Mouse (Mus musculus) ES-E14 (cell line): ENCODE results near the gene Myo1b. TPM values are rescaled to one million over a fixed set of nuclear protein-coding genes. Genes with fewer than 3 reads are reported as not detected.

ENCODE experiments used
- DNase-seq: peaks from one replicate; pipeline ENCODE4 v3.0.0-alpha.2; 2013; ENCODE audit warnings: low read depth, low spot score
- H3K27ac ChIP-seq: 2 replicates; pipeline ENCODE4 v1.5.1; 2012; ENCODE audit warnings: low read depth, mild to moderate bottlenecking, low read length, moderate library complexity, mixed read lengths; ENCODE audit not compliant: poor library complexity, insufficient read depth, severe bottlenecking
- H3K36me3 ChIP-seq: 2 replicates; pipeline ENCODE4 v1.6.1; 2012; ENCODE audit warnings: mild to moderate bottlenecking, low read length, moderate library complexity, mixed read lengths; ENCODE audit not compliant: control insufficient read depth, poor library complexity, insufficient read depth, severe bottlenecking
- H3K4me1 ChIP-seq, 2 experiments: fragments of 150-350 bp in 1 of 2; sonication (generic) in 1 of 2; 2 replicates each; pipeline ENCODE4 v1.6.1; 2012; ENCODE audit warnings: low read length in 2 of 2, mild to moderate bottlenecking in 1 of 2, mixed read lengths in 1 of 2; ENCODE audit not compliant: control insufficient read depth in 2 of 2, insufficient read depth in 2 of 2, poor library complexity in 1 of 2
- H3K4me3 ChIP-seq, 2 experiments: fragments of 150-350 bp in 1 of 2; sonication (generic) in 1 of 2; 2 replicates each; pipeline ENCODE4 v1.5.1; 2012; ENCODE audit warnings: low read length in 2 of 2, low read depth in 1 of 2, mild to moderate bottlenecking in 1 of 2, mixed read lengths in 1 of 2; ENCODE audit not compliant: insufficient read depth in 1 of 2, poor library complexity in 1 of 2, severe bottlenecking in 1 of 2
- H3K9ac ChIP-seq: 2 replicates; pipeline ENCODE4 v1.6.1; 2012; ENCODE audit warnings: low read depth, mild to moderate bottlenecking, low read length, mixed read lengths; ENCODE audit not compliant: poor library complexity, insufficient read depth, severe bottlenecking
- H3K9me3 ChIP-seq: fragments of 150-350 bp; sonication (generic); 2 replicates; pipeline ENCODE4 v1.6.1; 2012; ENCODE audit warnings: low read depth, mild to moderate bottlenecking, low read length; ENCODE audit not compliant: control insufficient read depth, insufficient read depth
- CHD2 ChIP-seq: IDR thresholded peaks from 2 replicates; pipeline ENCODE4 v1.6.1; 2014; ENCODE audit warnings: mild to moderate bottlenecking, low read depth, low read length, inconsistent platforms
- HCFC1 ChIP-seq: IDR thresholded peaks from 2 replicates; pipeline ENCODE4 v1.6.1; 2012; ENCODE audit warnings: low read length, inconsistent platforms, borderline replicate concordance; ENCODE audit not compliant: insufficient read depth
- MAFK ChIP-seq: IDR thresholded peaks from 2 replicates; pipeline ENCODE4 v1.6.1; 2014; ENCODE audit warnings: mild to moderate bottlenecking, low read depth, low read length, inconsistent platforms; ENCODE audit not compliant: insufficient read depth
- ZC3H11A ChIP-seq: IDR thresholded peaks from 2 replicates; pipeline ENCODE4 v1.6.1; 2012; ENCODE audit warnings: low read depth, mild to moderate bottlenecking, inconsistent platforms, low read length, borderline replicate concordance
- ZNF384 ChIP-seq: IDR thresholded peaks from 2 replicates; pipeline ENCODE4 v1.6.1; 2012; ENCODE audit warnings: low read depth, low read length, inconsistent platforms
- in situ Hi-C, 2 experiments: fragments of 600-800 bp; cut with MboI; formaldehyde crosslinking; loops; one replicate each; pipeline ENCODE4 v1.15.1; 2025; ENCODE audit warnings: low sequenced_read_pairs in 2 of 2, inconsistent platforms in 1 of 2; ENCODE audit not compliant: unreplicated experiment in 2 of 2
- total RNA-seq: library from RNA; depleted of rRNA; stranded (reverse); fragments of 300-350 nt; gene quantifications from 2 replicates; pipeline ENCODE4 v1.2.3, GENCODE M21; 2012; rRNA removed

Myo1b gene
- 22.4 and 26.0 TPM in 2 replicates for total RNA-seq

DNA sequence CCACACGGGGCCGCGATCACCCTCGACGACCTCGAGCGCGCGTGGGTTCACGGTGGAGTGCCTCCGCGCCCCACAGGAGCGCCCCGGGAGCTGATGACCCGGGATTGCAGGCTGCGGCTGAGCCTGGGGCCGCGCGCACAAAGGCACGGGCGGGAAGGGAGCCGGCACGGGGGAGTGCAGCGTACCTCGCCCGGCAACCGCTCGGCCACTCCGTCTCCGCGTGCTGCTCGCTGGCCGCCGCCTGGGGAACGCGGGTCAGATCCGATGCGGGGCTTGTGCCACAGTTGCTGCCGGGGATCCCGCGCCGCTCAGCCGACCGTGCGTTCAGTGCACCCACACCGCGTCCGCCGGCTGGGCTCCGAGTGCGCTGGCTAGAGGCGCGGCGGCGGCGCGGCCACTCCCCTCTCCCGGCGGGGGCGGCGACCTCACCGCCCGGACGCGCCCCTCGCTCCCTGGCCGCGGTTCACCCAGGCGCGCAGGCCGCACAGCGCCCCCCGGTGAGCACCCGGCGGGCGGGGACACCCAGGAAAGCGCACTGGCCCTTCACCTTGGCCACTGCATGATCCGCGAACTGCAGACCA is at the start of gene Myo1b:
Myo1b (minus strand) TSS at position 496 of the 581 bp plus-strand sequence.
- in situ Hi-C loops = no loop called here
- Histone ChIP-seq H3K9me3 (no peaks in the 10 kb centered on the region), H3K36me3 (no peaks in the 10 kb centered on the region), H3K27ac (peak within 1 kb of the TSS; percentile 14; the same call in 1 of the 2 replicates), H3K4me3 (peak within 1 kb of the TSS; percentile 89 to 95), H3K9ac (peak within 1 kb of the TSS; percentile 89), H3K4me1 (peaks cover 0 to 10% of the 10 kb centered on the region in 2 experiments; a peak in 2 of 4 replicates)
- DNase-seq = no peak
- no peak for TF ChIP-seq ZC3H11A
- no peak for TF ChIP-seq CHD2
- TF ChIP-seq HCFC1 = peak; percentile 40; the same call in 1 of the 2 replicates
- no peak for TF ChIP-seq MAFK
- TF ChIP-seq ZNF384 = no peak

- no peak overlapping the region for H3K9ac ChIP-seq
- DNase-seq = no peak
- H3K4me1 ChIP-seq = no peaks in the 10 kb centered on the region
- H3K9me3 ChIP-seq = no peaks in the 10 kb centered on the region
- H3K36me3 ChIP-seq = no peaks in the 10 kb centered on the region
- H3K4me3 ChIP-seq = no peak overlapping the region
- TF ChIP-seq ZNF384 (no peak), HCFC1 (no peak), CHD2 (no peak), ZC3H11A (no peak), MAFK (no peak)
- H3K27ac ChIP-seq = no peak overlapping the region
- in situ Hi-C loops = no loop called here
Observed at GRCm38 (mm10) chr1:51964647-51965046, 48.8 kb upstream of the Myo1b start.

GRCm38 (mm10) chr1:51947116-51947515 is 31.2 kb upstream of the Myo1b start:
- Histone ChIP-seq H3K4me1 (no peaks in the 10 kb centered on the region), H3K27ac (no peak overlapping the region), H3K9me3 (no peaks in the 10 kb centered on the region), H3K36me3 (no peaks in the 10 kb centered on the region), H3K9ac (no peak overlapping the region), H3K4me3 (no peak overlapping the region)
- TF ChIP-seq CHD2 (no peak), ZC3H11A (no peak), HCFC1 (no peak), MAFK (no peak), ZNF384 (no peak)
- DNase-seq = no peak
- in situ Hi-C loops = loop anchor here in 1 of 2 experiments (10.0 kb wide), 1 partner anchor 302 kb away; no protein-coding TSS in a partner anchor

DNA sequence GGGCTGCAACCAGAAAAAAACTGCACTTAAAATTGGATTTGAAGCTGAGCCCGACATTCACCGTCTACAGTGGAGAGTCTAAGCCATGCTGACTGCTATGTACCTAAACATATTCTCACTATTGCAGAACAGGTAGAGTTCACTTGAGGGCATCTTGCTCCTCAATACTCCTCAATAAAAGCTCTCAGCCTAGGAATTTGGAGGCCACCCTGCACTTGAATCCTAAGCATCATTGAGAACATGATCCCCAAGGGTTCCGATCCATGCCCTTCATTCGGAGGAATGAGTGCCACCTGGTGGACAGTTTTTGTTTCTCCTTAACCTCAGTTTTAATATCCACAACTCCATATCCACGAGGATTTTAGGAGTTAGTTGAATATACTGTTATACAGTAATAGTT is 28.9 kb upstream of the Myo1b start:
- H3K9ac ChIP-seq = no peak overlapping the region

More for the DNA sequence above, 28.9 kb upstream of the Myo1b start:
- DNase-seq = peak; percentile 38
- no peak overlapping the region for H3K27ac ChIP-seq
- H3K9me3 ChIP-seq = no peaks in the 10 kb centered on the region
- H3K4me1 ChIP-seq = no peaks in the 10 kb centered on the region
- H3K36me3 ChIP-seq = no peaks in the 10 kb centered on the region
- no peak overlapping the region for H3K4me3 ChIP-seq
- in situ Hi-C loops = loop anchor here in 1 of 2 experiments (10.0 kb wide), 1 partner anchor 300 kb away; no protein-coding TSS in a partner anchor
- no peak for TF ChIP-seq ZNF384
- no peak for TF ChIP-seq HCFC1
- TF ChIP-seq MAFK = no peak
- peak; percentile 83 for TF ChIP-seq ZC3H11A
- no peak for TF ChIP-seq CHD2
